Mouse (Mus musculus) kidney, adult 2 months (tissue): ENCODE measurements around the gene Glis1. TPM values are rescaled to one million over a fixed set of nuclear protein-coding genes. Genes with fewer than 3 reads are reported as not detected.

Experiments used
- DNase-seq: peaks from one replicate; pipeline ENCODE4 v3.0.0; 2021
- H3K27ac ChIP-seq: fragments of 200-500 bp; 2 replicates; pipeline ENCODE4 v1.5.1; 2012; ENCODE audit warnings: low read depth, low read length, control low read depth, inconsistent platforms; ENCODE audit not compliant: insufficient read depth
- H3K27me3 ChIP-seq: fragments of 200-500 bp; replicated peaks from 2 replicates; pipeline ENCODE4 v1.6.1; 2012; ENCODE audit warnings: mild to moderate bottlenecking, moderate library complexity, low read length, inconsistent platforms; ENCODE audit not compliant: control insufficient read depth, insufficient read depth
- H3K36me3 ChIP-seq: fragments of 200-500 bp; 2 replicates; pipeline ENCODE4 v1.6.1; 2012; ENCODE audit warnings: mild to moderate bottlenecking, moderate library complexity, low read length, inconsistent platforms; ENCODE audit not compliant: control insufficient read depth, insufficient read depth
- H3K4me1 ChIP-seq: fragments of 200-500 bp; 2 replicates; pipeline ENCODE4 v1.6.1; 2011; ENCODE audit warnings: low read length; ENCODE audit not compliant: control insufficient read depth, insufficient read depth
- H3K4me3 ChIP-seq: fragments of 200-500 bp; 2 replicates; pipeline ENCODE4 v1.5.1; 2011; ENCODE audit warnings: mild to moderate bottlenecking, low read depth, low read length, control low read depth; ENCODE audit not compliant: insufficient read depth
- CTCF ChIP-seq: fragments of 200-500 bp; conservative IDR thresholded peaks from 2 replicates; pipeline ENCODE4 v1.5.1; 2011; ENCODE audit warnings: low read depth, mild to moderate bottlenecking, control low read depth, low read length, moderate library complexity, mixed read lengths; ENCODE audit not compliant: insufficient read depth, insufficient read length
- POLR2A ChIP-seq: fragments of 200-500 bp; IDR thresholded peaks from one replicate; pipeline ENCODE4 v1.6.1; 2011; ENCODE audit warnings: low read depth, low read length, control low read depth
- WGBS: fragments of 180-500 bp; shearing (Covaris S2); methylation state at CpG from one replicate; pipeline ENCODE4 v1.1.7; 2018; 5-methylcytosine and 5-hydroxymethylcytosine counted together
- polyA plus RNA-seq: library from polyadenylated mRNA; depleted of rRNA; stranded (reverse); fragments of >200 nt; gene quantifications from 2 replicates; pipeline ENCODE4 v1.2.3, GENCODE M21; 2012

Glis1 gene
- polyA plus RNA-seq, 1 experiment: 15.2 TPM

DNA sequence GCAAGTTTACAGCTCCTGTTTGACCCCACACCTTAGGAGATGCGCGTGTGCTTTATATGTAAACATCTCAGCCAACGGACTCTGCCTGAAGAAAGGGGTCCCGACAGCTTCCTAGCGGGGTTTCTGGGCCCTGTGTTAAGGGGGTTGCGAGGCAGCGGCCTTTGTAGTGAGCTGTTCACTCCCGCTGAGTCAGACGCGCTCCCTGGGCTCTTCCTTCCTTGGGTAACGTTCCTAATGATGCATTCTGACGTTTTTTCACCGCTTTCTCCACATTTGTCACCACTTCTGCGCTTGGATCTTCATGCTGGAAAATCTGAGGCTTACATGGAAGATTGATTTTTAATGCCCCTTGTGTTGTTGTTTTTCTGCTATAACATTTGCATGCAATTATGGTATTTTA lies 12.7 kb upstream of the Glis1 start:
- Histone ChIP-seq H3K4me3 (no peak overlapping the region), H3K4me1 (no peaks in the 10 kb centered on the region)

DNA sequence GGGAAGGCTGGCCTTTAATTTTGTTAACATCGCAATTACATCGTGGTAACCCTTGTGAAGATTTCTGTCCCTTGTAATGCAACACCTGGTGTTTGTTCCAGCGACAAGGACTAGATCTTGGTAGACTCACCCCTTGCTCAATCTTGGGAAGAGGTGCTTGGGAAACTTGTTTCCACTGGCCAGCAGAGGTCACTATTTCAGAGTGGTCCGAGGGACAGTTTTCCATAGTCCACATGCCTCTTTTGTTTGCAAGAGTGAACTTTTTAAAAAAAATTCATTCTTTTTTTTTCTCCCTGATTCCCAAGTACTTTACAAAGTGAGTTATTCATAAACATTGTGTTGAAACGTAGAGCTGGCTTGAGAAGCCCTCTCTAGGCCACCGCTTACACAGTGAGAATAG lies 12.2 kb upstream of the Glis1 start:
- peak; percentile 59 for DNase-seq
- Histone ChIP-seq H3K4me1 (no peaks in the 10 kb centered on the region), H3K36me3 (no peaks in the 10 kb centered on the region), H3K4me3 (no peak overlapping the region), H3K27ac (no peak overlapping the region), H3K27me3 (no peaks in the 10 kb centered on the region)
- TF ChIP-seq POLR2A (no peak), CTCF (peak; percentile 64)
- 23% methylated on average over 6 of the region's 6 CpGs for WGBS

More for the DNA sequence above, 12.7 kb upstream of the Glis1 start:
- no peaks in the 10 kb centered on the region for H3K27me3 ChIP-seq
- no peak overlapping the region for H3K27ac ChIP-seq
- 17% methylated on average over 14 of the region's 14 CpGs for WGBS
- H3K36me3 ChIP-seq: no peaks in the 10 kb centered on the region
- TF ChIP-seq CTCF (no peak), POLR2A (no peak)
- no peak for DNase-seq

DNA sequence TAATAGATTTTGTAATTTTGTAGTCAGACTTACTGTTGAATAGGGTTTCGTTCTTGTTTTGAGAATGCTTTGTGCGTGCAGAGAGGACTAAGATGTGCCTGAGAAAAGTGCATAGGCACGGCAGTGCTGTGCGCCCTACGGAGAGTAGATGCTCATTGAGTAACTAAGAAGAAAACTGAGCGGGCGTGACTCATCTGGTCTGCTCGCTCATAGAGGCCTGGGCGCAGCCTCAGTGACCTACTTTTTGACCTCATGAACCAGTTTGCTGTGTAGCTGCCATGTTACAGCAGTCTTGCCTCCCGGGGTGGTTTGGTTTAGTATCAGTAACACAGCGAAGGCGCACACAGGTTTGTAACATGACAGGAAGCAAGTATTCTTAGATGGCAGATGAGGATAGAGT lies 8.8 kb upstream of the Glis1 start:
- no peak for TF ChIP-seq CTCF
- TF ChIP-seq POLR2A: no peak
- Histone ChIP-seq H3K36me3 (no peaks in the 10 kb centered on the region), H3K27ac (no peak overlapping the region), H3K27me3 (no peaks in the 10 kb centered on the region), H3K4me3 (no peak overlapping the region), H3K4me1 (no peaks in the 10 kb centered on the region)
- 93% methylated on average over 12 of the region's 12 CpGs for WGBS
- no peak for DNase-seq

DNA sequence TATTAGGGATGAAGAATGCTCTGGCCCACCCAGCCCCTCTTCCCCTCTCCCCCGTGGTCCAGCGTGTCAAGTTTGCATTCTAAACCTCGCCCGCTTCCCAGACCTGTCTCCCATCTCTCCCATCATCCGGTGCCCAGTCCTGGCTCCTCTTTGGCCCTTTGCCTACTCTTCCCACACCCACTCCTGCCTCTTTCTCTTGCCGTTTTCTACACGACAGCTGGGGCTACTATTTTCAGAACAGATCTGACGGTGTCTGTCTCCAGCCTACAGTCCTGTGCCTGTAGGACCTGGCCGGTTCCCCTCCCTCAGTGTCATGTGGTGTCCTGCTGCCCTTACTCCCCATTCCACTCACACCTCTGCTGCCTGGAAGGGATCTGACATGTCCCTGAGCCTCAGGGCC lies 7.8 kb upstream of the Glis1 start:
- DNase-seq: no peak
- no peaks in the 10 kb centered on the region for H3K36me3 ChIP-seq
- WGBS: 86% methylated on average over 9 of the region's 9 CpGs
- no peak overlapping the region for H3K27ac ChIP-seq
- no peak overlapping the region for H3K4me3 ChIP-seq
- H3K4me1 ChIP-seq: no peaks in the 10 kb centered on the region
- TF ChIP-seq CTCF (no peak), POLR2A (no peak)
- H3K27me3 ChIP-seq: no peaks in the 10 kb centered on the region

DNA sequence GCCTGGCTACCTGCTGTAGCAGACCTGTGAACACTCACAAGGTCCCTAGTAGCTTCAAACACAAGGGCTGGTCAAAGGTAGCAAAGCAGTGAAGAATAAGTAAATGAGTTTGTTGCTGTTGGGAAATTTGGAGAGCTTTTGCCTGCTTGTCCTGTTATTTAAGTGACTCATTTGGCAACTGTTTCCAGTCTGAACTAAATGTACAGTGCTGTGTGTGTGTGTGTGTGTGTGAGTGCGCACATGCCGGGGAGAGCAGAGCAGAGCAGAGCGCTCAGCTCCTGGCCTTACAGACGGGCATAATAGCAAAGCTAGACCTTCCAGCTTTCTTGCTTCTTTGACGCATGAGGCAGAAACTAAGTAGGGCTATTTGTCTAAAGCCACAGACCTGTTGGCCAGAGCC lies 1.7 kb upstream of the Glis1 start:
- Histone ChIP-seq H3K27me3 (no peaks in the 10 kb centered on the region), H3K36me3 (no peaks in the 10 kb centered on the region), H3K4me1 (peaks cover 4% of the 10 kb centered on the region; the same call in 1 of the 2 replicates), H3K4me3 (no peak overlapping the region), H3K27ac (no peak overlapping the region)
- peak; percentile 46 for DNase-seq
- 84% methylated on average over 5 of the region's 5 CpGs for WGBS
- no peak for TF ChIP-seq POLR2A
- no peak for TF ChIP-seq CTCF

DNA sequence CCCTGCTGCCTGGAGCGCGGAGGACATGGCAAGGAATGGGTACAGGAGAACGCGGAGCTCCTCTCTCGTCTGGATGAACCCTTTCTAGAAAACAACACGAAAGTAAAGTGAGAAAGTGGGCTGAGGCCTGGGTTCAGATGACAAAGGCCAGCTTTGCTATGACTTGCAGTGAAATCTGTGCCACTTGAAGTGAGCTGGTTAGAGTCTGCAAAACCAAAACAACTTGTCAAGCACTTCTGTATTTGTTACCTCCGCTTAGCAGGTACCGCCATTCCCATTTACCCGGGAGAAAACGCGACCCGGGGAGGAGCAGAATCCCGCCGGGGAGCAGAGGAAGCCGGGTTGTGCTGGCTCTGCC lies 414 bp upstream of the Glis1 start:
- WGBS: 9% methylated on average over 15 of the region's 15 CpGs
- TF ChIP-seq POLR2A (no peak), CTCF (no peak)
- Histone ChIP-seq H3K4me3 (peak overlapping the region; percentile 78), H3K27me3 (no peaks in the 10 kb centered on the region), H3K36me3 (no peaks in the 10 kb centered on the region), H3K4me1 (peaks cover 9% of the 10 kb centered on the region; the same call in 1 of the 2 replicates), H3K27ac (no peak overlapping the region)
- DNase-seq: no peak

DNA sequence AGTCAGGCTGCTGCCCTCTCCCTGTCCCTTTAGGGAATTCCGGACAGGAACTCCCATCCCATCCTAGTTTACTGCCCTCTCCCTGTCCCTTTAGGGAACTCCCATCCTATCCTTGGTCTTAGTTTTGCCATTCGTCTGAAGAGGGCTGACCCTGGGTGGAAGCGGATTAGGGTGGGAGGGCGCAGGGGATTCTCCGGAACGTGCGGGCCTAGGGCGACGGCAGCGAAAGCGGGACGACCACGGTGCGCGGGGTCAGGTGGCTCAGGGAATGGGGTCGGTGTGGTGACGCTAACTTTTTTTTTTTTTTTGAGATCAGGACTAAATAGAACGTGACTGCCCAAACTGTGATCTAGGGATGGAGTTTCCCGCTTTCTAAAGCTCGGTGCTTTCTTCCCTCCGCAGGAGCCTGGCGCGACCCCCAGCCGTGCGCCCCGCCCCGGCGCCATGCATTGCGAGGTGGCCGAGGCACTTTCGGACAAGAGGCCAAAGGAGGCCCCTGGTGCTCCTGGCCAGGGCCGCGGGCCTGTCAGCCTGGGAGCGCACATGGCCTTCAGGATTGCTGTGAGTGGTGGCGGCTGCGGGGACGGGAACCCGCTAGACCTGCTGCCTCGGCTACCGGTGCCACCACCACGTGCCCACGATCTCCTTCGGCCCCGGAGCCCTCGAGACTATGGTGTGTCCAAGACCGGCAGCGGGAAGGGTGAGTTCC lies 1.0 kb downstream of the Glis1 start:
- Histone ChIP-seq H3K4me1 (peaks cover 9% of the 10 kb centered on the region; the same call in 1 of the 2 replicates), H3K27ac (peak overlapping the region; percentile 73), H3K4me3 (peak overlapping the region; percentile 78), H3K27me3 (no peaks in the 10 kb centered on the region), H3K36me3 (no peaks in the 10 kb centered on the region)
- 15% methylated on average over 47 of the region's 47 CpGs for WGBS
- no peak for TF ChIP-seq POLR2A
- no peak for TF ChIP-seq CTCF
- peak; percentile 50 for DNase-seq
